Mouse (Mus musculus) stomach, adult 2 months (tissue): Measurements from ENCODE around the gene Olfr368. TPM values are rescaled to one million over a fixed set of nuclear protein-coding genes. Genes with fewer than 3 reads are reported as not detected.

Experiments
- polyA plus RNA-seq: library from polyadenylated mRNA; depleted of rRNA; stranded (reverse); fragments of >200 nt; gene quantifications from 2 replicates; pipeline ENCODE4 v1.2.3, GENCODE M21; 2012; rRNA removed

The Olfr368 gene
- not detected in 2 replicates for polyA plus RNA-seq

DNA sequence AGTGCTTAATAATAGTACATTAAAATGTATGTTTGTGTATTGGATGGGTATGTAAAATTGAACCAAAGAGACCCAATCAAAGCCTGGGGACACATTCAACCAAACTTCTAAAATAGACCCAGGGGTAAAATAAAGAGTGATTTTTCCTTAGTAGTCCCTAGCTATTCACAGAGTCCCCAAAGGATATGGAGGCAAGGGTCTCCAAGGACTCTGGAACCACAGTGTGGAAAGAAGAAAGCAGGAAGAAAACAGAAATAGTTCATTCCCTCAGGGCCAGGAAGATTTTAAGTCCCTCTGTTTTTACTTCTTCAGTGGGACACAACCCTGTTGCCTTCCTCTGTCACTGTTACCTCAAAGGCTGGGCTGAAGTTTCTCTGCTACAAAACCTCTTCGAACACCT is at the start of gene Olfr368:
Gene Olfr368 (plus strand): TSS at position 301 of the 400 bp plus-strand sequence.

DNA sequence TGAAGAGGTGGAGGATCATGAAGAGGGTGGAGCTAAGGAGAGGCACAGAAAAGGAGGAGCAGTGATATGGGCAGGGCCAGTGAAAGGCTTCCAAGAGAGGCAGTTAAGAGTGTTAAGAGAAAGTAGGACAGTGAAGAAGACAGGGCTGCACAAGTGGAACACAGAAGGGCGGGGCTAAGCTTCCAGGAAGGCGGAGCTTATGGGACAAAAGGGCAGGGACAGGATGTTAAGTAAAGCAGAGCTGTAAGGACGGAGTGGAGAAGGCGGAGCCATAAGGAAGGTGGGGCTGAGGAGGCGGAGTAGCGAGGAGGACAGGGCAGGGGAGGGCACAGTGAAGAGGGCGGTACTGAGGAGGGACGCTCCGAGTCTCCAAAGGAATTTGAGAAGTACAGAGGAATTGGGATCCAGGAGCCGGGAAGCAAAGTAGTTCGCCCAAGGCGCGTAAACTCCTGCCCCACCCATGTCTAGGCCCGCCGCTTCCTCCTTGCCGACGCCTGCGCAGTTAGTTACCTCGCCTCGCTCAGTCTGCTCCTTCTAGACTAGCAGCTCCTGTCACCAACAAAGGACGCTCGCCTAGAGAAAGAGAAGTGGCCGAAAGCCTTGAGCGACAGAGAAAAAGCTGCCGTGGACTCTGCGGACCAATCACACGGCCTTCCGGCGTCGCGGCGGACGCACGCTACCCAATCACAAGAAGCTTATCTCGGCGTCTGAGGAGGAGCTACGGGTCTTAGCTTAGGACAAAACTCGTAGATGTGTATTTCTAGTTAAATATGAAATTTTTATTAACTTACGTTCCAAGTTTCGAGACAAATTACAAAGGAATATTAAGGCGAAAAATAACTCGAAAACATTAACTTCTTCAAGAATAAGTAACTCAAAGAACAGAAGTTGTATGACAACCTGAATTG is 32.6 kb downstream of the Olfr368 start, which contains the start of gene Pdcl:
Gene Pdcl (minus strand): TSS at position 700 of the 908 bp plus-strand sequence.

Other genes starting within 250 kb of the Olfr368 start
- gene Olfr361, start 237.2 kb upstream of the Olfr368 start, polyA plus RNA-seq, result not detected in 2 replicates
- gene Olfr362, start 208.6 kb upstream of the Olfr368 start, polyA plus RNA-seq, result not detected in 2 replicates
- gene Olfr364-ps1, start 187.2 kb upstream of the Olfr368 start, polyA plus RNA-seq, result not detected in 2 replicates
- not detected in 2 replicates for gene Olfr365, start 138.3 kb upstream of the Olfr368 start, polyA plus RNA-seq
- gene Olfr366, start 114.9 kb upstream of the Olfr368 start, polyA plus RNA-seq, result not detected in 2 replicates
- 0.95 and 1.9 TPM in 2 replicates for gene Pdcl, start 32.8 kb downstream of the Olfr368 start, polyA plus RNA-seq
- 0.81 and 1.3 TPM in 2 replicates for gene Rc3h2, start 96.4 kb downstream of the Olfr368 start, polyA plus RNA-seq
- 0.11 and 0.15 TPM in 2 replicates for gene Zbtb26, start 116.6 kb downstream of the Olfr368 start, polyA plus RNA-seq
- gene Zbtb6, start 116.7 kb downstream of the Olfr368 start, polyA plus RNA-seq, result 0.14 and 0.28 TPM in 2 replicates
- 1.2 and 1.8 TPM in 2 replicates for gene Rabgap1, start 116.8 kb downstream of the Olfr368 start, polyA plus RNA-seq
- 0.06 and 0.10 TPM in 2 replicates for gene Gpr21, start 189.8 kb downstream of the Olfr368 start, polyA plus RNA-seq